Mouse (Mus musculus) myocyte (in vitro differentiated cells): Measurements from ENCODE around the gene Zbtb38. TPM values are rescaled to one million over a fixed set of nuclear protein-coding genes. Genes with fewer than 3 reads are reported as not detected.

Experiments
- H3K27me3 ChIP-seq: one replicate; pipeline ENCODE4 v1.6.1; 2011; ENCODE audit not compliant: control insufficient read depth, insufficient read depth, insufficient read length
- H3K36me3 ChIP-seq: one replicate; pipeline ENCODE4 v1.6.1; 2011; ENCODE audit not compliant: control insufficient read depth, insufficient read depth
- H3K4me2 ChIP-seq: one replicate; pipeline ENCODE4 v1.6.1; 2011; ENCODE audit warnings: low read depth, control low read depth
- H3K4me3 ChIP-seq: one replicate; pipeline ENCODE4 v1.5.1; 2011; ENCODE audit warnings: mild to moderate bottlenecking, control low read depth, moderate library complexity
- H3K79me2 ChIP-seq: one replicate; pipeline ENCODE4 v1.6.1; 2011; ENCODE audit not compliant: control insufficient read depth, insufficient read depth
- H3ac ChIP-seq: one replicate; pipeline ENCODE4 v1.6.1; 2011; ENCODE audit not compliant: control insufficient read depth, insufficient read length
- CEBPB ChIP-seq: IDR thresholded peaks from 2 replicates; pipeline ENCODE4 v1.6.1; 2011; ENCODE audit warnings: mild to moderate bottlenecking, moderate library complexity; ENCODE audit not compliant: poor library complexity, insufficient read depth, severe bottlenecking
- E2F4 ChIP-seq: IDR thresholded peaks from one replicate; pipeline ENCODE4 v1.6.1; 2011; ENCODE audit warnings: mild to moderate bottlenecking, control low read depth, moderate library complexity; ENCODE audit not compliant: insufficient read depth
- MAX ChIP-seq: IDR thresholded peaks from one replicate; pipeline ENCODE4 v1.6.1; 2011; ENCODE audit warnings: low read depth, mild to moderate bottlenecking, control low read depth
- MYOD1 ChIP-seq, 3 experiments: IDR thresholded peaks; one replicate each; pipeline ENCODE4 v1.6.1; 2011; ENCODE audit warnings: control low read depth in 2 of 3, low read depth in 2 of 3, mild to moderate bottlenecking in 2 of 3, moderate library complexity in 1 of 3; ENCODE audit not compliant: insufficient read length in 2 of 3, control insufficient read depth in 1 of 3
- MYOG ChIP-seq, 3 experiments: IDR thresholded peaks; one replicate each; pipeline ENCODE4 v1.6.1; 2011; ENCODE audit warnings: control low read depth in 2 of 3, low read depth in 2 of 3, mild to moderate bottlenecking in 2 of 3; ENCODE audit not compliant: insufficient read length in 2 of 3, control insufficient read depth in 1 of 3, insufficient read depth in 1 of 3
- POLR2A ChIP-seq: IDR thresholded peaks from one replicate; pipeline ENCODE4 v1.6.1; 2011; ENCODE audit warnings: low read depth, mild to moderate bottlenecking, control low read depth, moderate library complexity; ENCODE audit not compliant: insufficient read length
- POLR2AphosphoS2 ChIP-seq: IDR thresholded peaks from one replicate; pipeline ENCODE4 v1.6.1; 2011; ENCODE audit warnings: low read depth, control low read depth; ENCODE audit not compliant: insufficient read length
- REST ChIP-seq: IDR thresholded peaks from one replicate; pipeline ENCODE4 v1.6.1; 2011; ENCODE audit warnings: mild to moderate bottlenecking, control low read depth, moderate library complexity; ENCODE audit not compliant: insufficient read depth, insufficient read length
- SRF ChIP-seq: IDR thresholded peaks from one replicate; pipeline ENCODE4 v1.6.1; 2011; ENCODE audit warnings: low read depth; ENCODE audit not compliant: control insufficient read depth, insufficient read length
- TCF12 ChIP-seq: IDR thresholded peaks from one replicate; pipeline ENCODE4 v1.6.1; 2011; ENCODE audit warnings: mild to moderate bottlenecking, control low read depth; ENCODE audit not compliant: poor library complexity, insufficient read depth, severe bottlenecking
- TCF3 ChIP-seq: IDR thresholded peaks from one replicate; pipeline ENCODE4 v1.6.1; 2011; ENCODE audit warnings: low read depth, control low read depth; ENCODE audit not compliant: insufficient read length
- USF1 ChIP-seq: IDR thresholded peaks from one replicate; pipeline ENCODE4 v1.6.1; 2011; ENCODE audit warnings: low read depth, mild to moderate bottlenecking, control low read depth, moderate library complexity
- polyA plus RNA-seq: library from polyadenylated mRNA; unstranded; fragments of >200 nt; fragmentation: generic; extraction: Trizol; gene quantifications from one replicate; pipeline ENCODE4 v1.2.1, GENCODE M21; 2012; ENCODE audit warnings: missing spikeins

Gene Zbtb38
- polyA plus RNA-seq, 1 experiment, result 9.1 TPM

DNA sequence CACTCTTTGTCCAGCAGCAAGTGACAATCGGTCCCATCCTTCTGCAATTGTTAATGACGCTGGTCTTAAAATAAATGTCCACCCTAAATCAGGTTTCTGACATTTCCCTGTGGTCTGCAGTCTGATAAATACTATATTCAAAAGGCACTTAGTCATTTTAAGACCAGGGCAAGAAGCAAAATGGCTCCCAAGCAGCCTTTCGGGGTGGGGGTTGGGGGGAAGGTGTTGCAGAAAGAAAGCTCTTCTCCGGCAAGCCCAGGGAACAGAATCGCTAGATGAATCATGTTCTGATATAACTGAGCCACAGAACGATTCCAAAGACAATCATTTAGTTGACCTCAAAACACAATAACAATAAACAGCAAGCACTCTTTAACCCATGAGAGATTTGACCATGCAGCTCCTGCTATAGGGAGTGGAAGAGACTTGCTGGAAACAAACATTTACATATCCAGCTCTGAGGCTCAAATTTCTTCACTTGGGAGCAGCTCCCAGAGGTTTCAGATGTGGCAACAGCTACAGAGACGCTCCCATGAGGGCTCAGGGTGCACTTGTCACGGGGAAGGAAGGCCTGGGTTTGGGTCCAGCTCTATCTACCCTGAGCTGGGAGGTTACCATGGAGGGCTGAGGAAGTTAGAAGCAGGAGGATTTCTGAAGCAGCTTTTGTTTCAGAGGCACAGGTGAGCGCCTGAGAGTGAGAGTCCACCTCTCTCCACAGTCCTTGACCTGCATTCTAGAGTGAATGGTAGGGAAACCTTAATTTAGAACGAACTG, 22.9 kb downstream of the Zbtb38 start:
- Histone ChIP-seq H3K27me3 (no peaks in the 10 kb centered on the region), H3K36me3 (peaks cover 67% of the 10 kb centered on the region), H3ac (no peak overlapping the region), H3K4me3 (no peak overlapping the region), H3K79me2 (peaks cover 57% of the 10 kb centered on the region), H3K4me2 (no peak overlapping the region)
- TF ChIP-seq MYOG (IDR thresholded peaks at IDR 0.05; ENCODE audit: control insufficient read depth in 1 of 3, insufficient read depth in 1 of 3, insufficient read length in 2 of 3, low read depth in 2 of 3), result no peak
- no peak for TF ChIP-seq SRF
- no peak for TF ChIP-seq TCF3
- TF ChIP-seq USF1, result no peak
- no peak for TF ChIP-seq MYOD1 (IDR thresholded peaks at IDR 0.05; ENCODE audit: control insufficient read depth in 1 of 3, insufficient read length in 2 of 3, low read depth in 2 of 3)
- TF ChIP-seq CEBPB, result no peak
- TF ChIP-seq TCF12, result no peak
- no peak for TF ChIP-seq E2F4
- no peak for TF ChIP-seq POLR2A
- no peak for TF ChIP-seq POLR2AphosphoS2
- no peak for TF ChIP-seq REST
- TF ChIP-seq MAX, result no peak

DNA sequence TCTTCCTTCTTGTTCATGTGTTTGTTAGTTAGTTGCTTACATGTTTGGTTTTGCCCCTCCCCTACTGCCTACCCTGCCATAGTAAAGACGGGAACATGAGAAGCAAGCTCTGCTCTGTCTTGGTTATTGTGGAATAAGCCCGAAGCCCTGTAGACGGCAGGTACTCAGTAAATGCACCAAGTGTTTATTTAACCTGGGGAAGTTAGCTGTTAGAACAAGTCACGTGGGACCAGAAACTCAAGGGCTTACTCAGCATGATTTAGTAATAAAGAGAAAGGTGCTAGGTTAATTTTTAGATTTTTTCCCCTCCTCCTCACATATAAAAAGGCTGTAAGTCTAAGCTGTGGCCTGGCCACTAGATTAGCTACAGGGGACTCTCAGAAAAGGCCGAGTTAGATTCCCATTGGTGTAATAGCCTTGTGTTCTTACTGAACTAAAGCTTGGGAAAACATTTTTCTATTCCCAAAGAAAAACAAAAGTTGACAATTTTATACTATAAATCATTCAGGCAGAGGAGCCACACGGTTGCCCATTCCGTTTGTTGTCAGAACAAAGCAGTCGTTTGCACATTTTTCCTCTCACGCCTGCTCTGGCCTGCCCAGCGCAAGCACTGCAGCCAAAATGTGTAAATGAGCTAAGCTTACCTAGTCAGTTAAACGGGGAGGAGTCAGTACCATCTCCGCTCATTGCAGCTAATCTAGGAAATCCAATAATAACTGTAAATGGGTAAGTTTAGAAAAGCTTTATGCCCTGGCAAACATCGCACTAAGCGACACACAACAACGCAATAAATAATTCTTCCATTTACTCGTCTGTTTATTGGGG, 24.1 kb downstream of the Zbtb38 start:
- H3K4me2 ChIP-seq, result no peak overlapping the region
- H3K36me3 ChIP-seq, result peaks cover 67% of the 10 kb centered on the region
- peaks cover 49% of the 10 kb centered on the region for H3K79me2 ChIP-seq
- no peaks in the 10 kb centered on the region for H3K27me3 ChIP-seq
- TF ChIP-seq CEBPB (no peak), SRF (no peak), TCF3 (no peak), TCF12 (no peak), POLR2AphosphoS2 (no peak), E2F4 (no peak), MYOD1 (IDR thresholded peaks at IDR 0.05; ENCODE audit: control insufficient read depth in 1 of 3, insufficient read length in 2 of 3, low read depth in 2 of 3) (no peak), USF1 (no peak), MYOG (IDR thresholded peaks at IDR 0.05; ENCODE audit: control insufficient read depth in 1 of 3, insufficient read depth in 1 of 3, insufficient read length in 2 of 3, low read depth in 2 of 3) (no peak)
- H3ac ChIP-seq, result no peak overlapping the region
- H3K4me3 ChIP-seq, result no peak overlapping the region

DNA sequence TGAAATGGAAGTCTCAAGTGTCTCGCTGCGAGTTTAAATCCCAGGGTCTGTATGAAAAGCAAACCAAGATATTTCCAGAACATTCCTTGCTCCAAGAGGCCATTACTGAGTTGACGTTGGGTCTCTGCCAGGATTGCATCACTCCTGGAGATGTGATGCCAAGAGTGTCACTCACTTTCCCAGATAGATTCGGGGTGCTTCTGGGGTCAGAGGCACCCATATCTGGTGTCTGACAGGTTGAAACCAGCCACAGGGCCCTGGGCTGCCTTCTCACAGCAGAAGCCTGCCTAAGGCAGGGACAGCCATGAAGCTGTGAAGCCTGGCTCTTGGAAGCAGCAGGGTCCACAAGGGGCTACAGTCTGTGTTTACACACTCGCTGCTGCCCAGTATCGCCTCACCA, 24.9 kb downstream of the Zbtb38 start:
- peaks cover 43% of the 10 kb centered on the region for H3K79me2 ChIP-seq
- peaks cover 68% of the 10 kb centered on the region for H3K36me3 ChIP-seq
- no peak overlapping the region for H3K4me3 ChIP-seq
- TF ChIP-seq POLR2A (no peak), MYOD1 (IDR thresholded peaks at IDR 0.05; ENCODE audit: control insufficient read depth in 1 of 3, insufficient read length in 2 of 3, low read depth in 2 of 3) (no peak), CEBPB (peak; percentile 68)
- no peak overlapping the region for H3ac ChIP-seq
- no peak overlapping the region for H3K4me2 ChIP-seq
- no peaks in the 10 kb centered on the region for H3K27me3 ChIP-seq

DNA sequence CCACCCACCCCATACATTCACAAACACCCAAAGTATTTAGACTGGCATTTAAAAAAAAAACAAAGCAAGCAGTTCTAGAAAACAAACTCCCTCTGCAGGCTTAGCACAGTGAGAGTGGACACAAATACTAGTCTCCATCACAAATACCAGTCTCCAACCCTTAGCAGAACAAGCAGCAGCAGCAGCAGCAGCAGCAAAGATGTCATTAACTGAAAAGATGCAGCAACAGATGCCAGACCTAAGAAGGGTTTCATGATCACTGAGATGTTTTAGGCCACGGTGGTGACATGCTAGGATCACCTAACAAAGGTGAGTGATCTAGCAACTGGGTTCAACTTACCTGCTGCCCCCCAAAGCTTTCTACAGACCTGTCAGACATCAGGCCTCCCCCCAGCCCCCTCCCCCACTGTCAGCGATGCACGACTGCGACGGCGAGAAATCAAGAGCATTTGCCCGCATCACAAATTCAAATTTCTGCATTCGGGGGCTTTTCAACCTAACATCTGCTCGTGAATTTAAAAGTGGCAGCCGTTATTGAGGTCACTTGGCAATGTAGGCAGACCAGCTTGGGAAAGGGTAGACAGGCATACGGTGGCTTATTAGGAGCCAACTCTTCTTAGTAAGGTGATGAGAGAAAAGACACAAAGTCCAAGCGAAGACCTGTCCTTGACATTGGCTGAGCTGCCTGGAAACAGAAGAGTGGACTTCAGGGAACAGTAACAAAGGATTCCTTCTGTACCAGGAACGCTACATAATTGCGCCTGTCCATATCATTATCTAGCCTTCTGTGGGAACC, 26.1 kb downstream of the Zbtb38 start:
- TF ChIP-seq POLR2AphosphoS2, result no peak
- TF ChIP-seq MYOD1 (IDR thresholded peaks at IDR 0.05; ENCODE audit: control insufficient read depth in 1 of 3, insufficient read length in 2 of 3, low read depth in 2 of 3), result no peak
- TF ChIP-seq E2F4, result no peak
- TF ChIP-seq MYOG (IDR thresholded peaks at IDR 0.05; ENCODE audit: control insufficient read depth in 1 of 3, insufficient read depth in 1 of 3, insufficient read length in 2 of 3, low read depth in 2 of 3), result no peak
- no peak for TF ChIP-seq SRF
- no peak overlapping the region for H3K4me3 ChIP-seq
- H3K79me2 ChIP-seq, result peaks cover 46% of the 10 kb centered on the region
- H3K4me2 ChIP-seq, result no peak overlapping the region
- H3K36me3 ChIP-seq, result peaks cover 58% of the 10 kb centered on the region
- H3ac ChIP-seq, result no peak overlapping the region
- H3K27me3 ChIP-seq, result no peaks in the 10 kb centered on the region
